Mouse (Mus musculus): Measurements from ENCODE around the gene Enam. TPM values are rescaled to one million over a fixed set of nuclear protein-coding genes. Genes with fewer than 3 reads are reported as not detected.

Enam gene
- polyA plus RNA-seq, 2 experiments, result not detected

DNA sequence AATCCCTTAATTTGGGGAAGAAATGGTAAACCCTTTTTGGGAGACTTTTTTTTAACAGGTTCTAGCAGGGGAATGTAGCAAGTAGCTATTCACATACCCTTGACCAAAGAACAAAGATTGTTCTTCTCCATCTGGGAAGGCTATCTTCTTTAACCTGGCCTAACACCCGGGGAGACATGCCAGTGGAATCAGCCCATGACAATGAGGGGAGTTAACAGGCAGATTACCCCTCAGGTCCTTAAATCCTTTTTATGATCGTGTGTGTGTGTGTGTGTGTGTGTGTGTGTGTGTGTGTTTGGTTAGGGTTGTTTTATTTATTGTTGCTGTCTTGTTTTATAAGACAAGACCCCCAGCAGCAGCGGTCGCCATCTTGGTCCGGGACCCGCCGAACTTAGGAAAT, 57.8 kb downstream of the Enam start:
- DNase-seq (ENCODE audit: low read depth in 3 of 3, low spot score in 3 of 3) (no peak), ATAC-seq (ENCODE audit: insufficient read depth) (no peak)
- Histone ChIP-seq H3K9me3 (ENCODE audit: control insufficient read depth, low read length) (no peaks in the 10 kb centered on the region), H3K4me1 (replicated peaks; ENCODE audit: control insufficient read depth in 2 of 2, insufficient read depth in 2 of 2, low read length in 1 of 2) (no peaks in the 10 kb centered on the region), H3K27me3 (ENCODE audit: control insufficient read depth, insufficient read depth, low read length) (no peaks in the 10 kb centered on the region), H3K36me3 (replicated peaks; ENCODE audit: control insufficient read depth, insufficient read depth, low read depth) (no peaks in the 10 kb centered on the region), H3K4me3 (ENCODE audit: insufficient read depth in 1 of 2, low read depth in 2 of 2, low read length in 2 of 2) (no peak overlapping the region), H3K4me2 (ENCODE audit: low read depth) (no peak overlapping the region), H3K27ac (no peak overlapping the region), H3K9ac (replicated peaks) (no peak overlapping the region)
- WGBS (ENCODE audit: insufficient replicate concordance), result 73% methylated on average over 7 of the region's 7 CpGs
- no peak for TF ChIP-seq EP300 (IDR thresholded peaks at IDR 0.05; ENCODE audit: low read depth)
- TF ChIP-seq CTCF (IDR thresholded peaks at IDR 0.05; ENCODE audit: low read depth), result no peak

DNA sequence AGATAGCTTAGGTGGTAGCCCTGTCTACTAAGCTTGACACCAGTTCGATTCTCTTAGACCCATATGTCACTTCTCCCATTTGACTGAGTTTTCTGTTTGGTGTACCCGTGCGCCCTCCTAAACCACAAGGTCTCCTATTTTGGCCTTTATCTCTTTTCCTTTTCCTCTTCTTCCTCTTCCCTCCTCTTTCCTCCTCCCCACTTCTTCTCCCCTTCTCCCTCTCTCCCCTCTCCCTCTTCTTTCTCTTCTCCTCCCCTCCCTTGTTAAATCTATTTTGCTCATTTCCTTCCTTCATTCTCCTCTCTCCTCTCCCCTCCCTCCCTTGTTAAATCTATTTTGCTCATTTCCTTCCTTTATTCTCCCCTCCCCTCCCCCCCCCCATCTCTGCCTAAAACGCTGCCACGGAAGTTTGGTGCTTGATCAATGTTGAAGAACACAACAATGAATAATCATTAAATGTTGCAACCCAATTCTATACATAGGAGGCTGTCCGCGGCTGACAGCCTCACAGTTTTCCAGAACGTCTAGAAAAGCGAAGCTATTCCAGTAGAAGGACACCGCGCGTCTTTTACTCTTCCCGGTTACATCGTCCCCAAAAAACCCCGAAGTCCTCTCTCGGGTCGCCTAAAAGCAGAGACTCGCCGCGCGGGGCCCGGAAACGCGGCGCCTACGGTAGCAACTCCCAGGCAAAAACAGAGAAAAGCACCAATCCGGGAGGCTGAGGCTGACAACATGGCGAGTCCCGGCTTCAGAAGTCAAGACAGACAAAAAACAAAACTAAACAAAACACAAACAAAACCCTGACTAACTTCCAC, 65.7 kb downstream of the Enam start:
- TF ChIP-seq EP300 (IDR thresholded peaks at IDR 0.05; ENCODE audit: low read depth) (no peak), CTCF (IDR thresholded peaks at IDR 0.05; ENCODE audit: low read depth) (no peak)
- peak overlapping the region; percentile 60 for H3K27ac ChIP-seq
- peak overlapping the region; percentile 68 for H3K4me2 ChIP-seq (ENCODE audit: low read depth)
- H3K27me3 ChIP-seq (ENCODE audit: control insufficient read depth, insufficient read depth, low read length), result no peaks in the 10 kb centered on the region
- no peak for DNase-seq (ENCODE audit: low read depth in 3 of 3, low spot score in 3 of 3)
- peak overlapping the region; percentile 85 to 99 for H3K4me3 ChIP-seq (ENCODE audit: insufficient read depth in 1 of 2, low read depth in 2 of 2, low read length in 2 of 2)
- no peaks in the 10 kb centered on the region for H3K36me3 ChIP-seq (replicated peaks; ENCODE audit: control insufficient read depth, insufficient read depth, low read depth)
- H3K9me3 ChIP-seq (ENCODE audit: control insufficient read depth, low read length), result no peaks in the 10 kb centered on the region
- ATAC-seq (ENCODE audit: insufficient read depth), result peak; percentile 63
- peaks cover 9 to 16% of the 10 kb centered on the region in 2 experiments for H3K4me1 ChIP-seq (replicated peaks; ENCODE audit: control insufficient read depth in 2 of 2, insufficient read depth in 2 of 2, low read length in 1 of 2)
- H3K9ac ChIP-seq (replicated peaks), result peak overlapping the region; percentile 70
- 1% methylated on average over 29 of the region's 29 CpGs for WGBS (ENCODE audit: insufficient replicate concordance)

DNA sequence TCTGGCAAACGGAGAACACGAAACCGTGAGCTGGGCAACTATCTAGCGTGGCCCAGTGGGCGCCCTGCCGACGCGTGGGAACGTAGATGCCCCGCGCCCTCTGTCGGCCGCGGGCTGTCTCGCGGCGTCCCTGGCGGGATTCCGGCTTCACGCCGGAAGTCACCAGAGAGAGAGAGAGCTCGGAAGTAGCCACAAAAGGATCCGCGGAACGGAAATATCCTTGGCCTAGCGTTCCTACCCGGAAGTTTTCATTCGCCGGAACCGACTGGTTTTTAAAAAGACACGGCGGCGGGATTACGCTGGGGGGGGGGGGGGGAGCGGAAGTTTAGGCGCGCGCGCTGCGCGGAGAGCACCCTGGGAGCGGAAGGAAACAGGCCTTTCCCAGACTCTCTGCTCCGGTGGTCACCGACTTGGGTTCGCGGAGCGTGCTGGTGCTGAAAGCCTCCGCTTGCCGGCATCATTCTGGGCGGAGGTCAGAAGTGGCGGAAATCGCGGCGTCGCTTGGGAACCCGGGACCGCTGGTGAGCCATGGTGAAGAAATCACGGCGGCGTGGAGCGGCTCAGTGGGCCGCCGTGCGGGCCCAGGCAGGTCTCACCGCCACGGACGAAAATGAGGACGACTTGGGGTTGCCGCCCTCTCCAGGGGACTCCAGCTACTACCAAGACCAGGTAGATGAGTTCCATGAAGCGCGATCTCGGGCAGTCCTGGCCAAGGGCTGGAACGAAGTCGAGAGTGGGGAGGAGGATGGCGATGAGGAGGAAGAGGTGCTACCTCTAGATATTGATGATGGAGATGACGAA, 66.5 kb downstream of the Enam start, which contains the start of gene Utp3:
Utp3 (plus strand) TSS at position 377 of the 801 bp plus-strand sequence.
- Histone ChIP-seq H3K27me3 (ENCODE audit: control insufficient read depth, insufficient read depth, low read length) (no peaks in the 10 kb centered on the region), H3K27ac (peak within 1 kb of the TSS; percentile 60), H3K4me2 (ENCODE audit: low read depth) (peak within 1 kb of the TSS; percentile 81), H3K9ac (replicated peaks) (peak within 1 kb of the TSS; percentile 82), H3K36me3 (replicated peaks; ENCODE audit: control insufficient read depth, insufficient read depth, low read depth) (no peaks in the 10 kb centered on the region), H3K4me1 (replicated peaks; ENCODE audit: control insufficient read depth in 2 of 2, insufficient read depth in 2 of 2, low read length in 1 of 2) (peaks cover 9 to 18% of the 10 kb centered on the region in 2 experiments), H3K4me3 (ENCODE audit: insufficient read depth in 1 of 2, low read depth in 2 of 2, low read length in 2 of 2) (peak within 1 kb of the TSS; percentile 85 to 99), H3K9me3 (ENCODE audit: control insufficient read depth, low read length) (no peaks in the 10 kb centered on the region)
- DNase-seq (ENCODE audit: low read depth in 3 of 3, low spot score in 3 of 3) (peak; percentile 97 to 98 (median 97)), ATAC-seq (ENCODE audit: insufficient read depth) (peak; percentile 93)
- under 1% methylated on average over 76 of the region's 76 CpGs for WGBS (ENCODE audit: insufficient replicate concordance)
- TF ChIP-seq CTCF (IDR thresholded peaks at IDR 0.05; ENCODE audit: low read depth) (peak; percentile 95), EP300 (IDR thresholded peaks at IDR 0.05; ENCODE audit: low read depth) (peak; percentile 61)

Other genes starting within 250 kb of the Enam start
- not detected in 2 replicates for gene Gm7714, start 219.1 kb upstream of the Enam start, polyA plus RNA-seq (2012; rRNA removed)
- not detected in 2 replicates for gene Gm7714, start 219.1 kb upstream of the Enam start, polyA plus RNA-seq (2014; fragmentation: Nextera tagmentation; extraction: Ambion mirVana)
- gene Prol1, start 170.7 kb upstream of the Enam start, polyA plus RNA-seq (2012; rRNA removed), result not detected in 2 replicates
- gene Prol1, start 170.7 kb upstream of the Enam start, polyA plus RNA-seq (2014; fragmentation: Nextera tagmentation; extraction: Ambion mirVana), result not detected in 2 replicates
- 0.08 TPM in 1 of 2 replicates, not detected in the other for gene Amtn, start 111.9 kb upstream of the Enam start, polyA plus RNA-seq (2012; rRNA removed)
- not detected in 2 replicates for gene Amtn, start 111.9 kb upstream of the Enam start, polyA plus RNA-seq (2014; fragmentation: Nextera tagmentation; extraction: Ambion mirVana)
- gene Ambn, start 32.0 kb upstream of the Enam start, polyA plus RNA-seq (2012; rRNA removed), result not detected in 2 replicates
- not detected in 2 replicates for gene Ambn, start 32.0 kb upstream of the Enam start, polyA plus RNA-seq (2014; fragmentation: Nextera tagmentation; extraction: Ambion mirVana)
- 0.11 TPM in 1 of 2 replicates, not detected in the other for gene Jchain, start 39.9 kb downstream of the Enam start, polyA plus RNA-seq (2012; rRNA removed)
- gene Jchain, start 39.9 kb downstream of the Enam start, polyA plus RNA-seq (2014; fragmentation: Nextera tagmentation; extraction: Ambion mirVana), result not detected in 2 replicates
- gene Utp3, start 66.5 kb downstream of the Enam start, polyA plus RNA-seq (2012; rRNA removed), result 10.1 and 24.6 TPM in 2 replicates
- gene Utp3, start 66.5 kb downstream of the Enam start, polyA plus RNA-seq (2014; fragmentation: Nextera tagmentation; extraction: Ambion mirVana), result 25.5 and 27.2 TPM in 2 replicates
- 2.8 and 4.1 TPM in 2 replicates for gene Rufy3, start 77.1 kb downstream of the Enam start, polyA plus RNA-seq (2012; rRNA removed)
- gene Rufy3, start 77.1 kb downstream of the Enam start, polyA plus RNA-seq (2014; fragmentation: Nextera tagmentation; extraction: Ambion mirVana), result 2.9 and 3.5 TPM in 2 replicates
- gene Grsf1, start 188.2 kb downstream of the Enam start, polyA plus RNA-seq (2012; rRNA removed), result 10.5 and 20.3 TPM in 2 replicates
- gene Grsf1, start 188.2 kb downstream of the Enam start, polyA plus RNA-seq (2014; fragmentation: Nextera tagmentation; extraction: Ambion mirVana), result 27.5 and 31.4 TPM in 2 replicates
- 4.6 and 6.6 TPM in 2 replicates for gene Mob1b, start 232.9 kb downstream of the Enam start, polyA plus RNA-seq (2012; rRNA removed)
- 9.4 and 9.6 TPM in 2 replicates for gene Mob1b, start 232.9 kb downstream of the Enam start, polyA plus RNA-seq (2014; fragmentation: Nextera tagmentation; extraction: Ambion mirVana)

Data from liver, embryonic 14.5 days (tissue).